In the genomic region with DNA sequence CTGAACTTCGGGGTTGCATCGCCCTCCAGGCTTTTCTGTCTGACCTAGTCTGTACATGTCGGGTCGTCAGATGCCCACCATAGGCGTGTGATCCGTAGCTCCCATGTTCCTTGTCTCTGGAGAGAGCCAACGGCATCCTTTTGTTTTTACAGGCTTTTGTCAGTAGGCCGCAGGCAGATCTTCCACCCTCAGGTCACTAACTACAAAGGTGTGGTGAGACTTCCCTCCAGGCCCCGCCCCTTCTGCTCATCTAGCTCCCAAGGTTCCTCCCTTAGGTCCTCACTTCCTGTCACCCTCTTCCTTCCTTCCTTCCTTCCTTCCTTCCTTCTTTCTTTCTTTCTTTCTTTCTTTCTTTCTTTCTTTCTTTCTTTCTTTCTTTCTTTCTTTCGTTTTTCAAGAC, we compare ENCODE assay signal across 19 mouse cellular contexts.
"Had no signal": no experiment of that assay in that cellular context is flagged by ENCODE, and none has a peak within 500 bp of the region (broad histone marks: within the 10 kb centered on the region; RNA-seq: fewer than 3 reads in every experiment).

No protein-coding gene starts in this region.

- H3K36me3 ChIP-seq: lung, embryonic 15.5 days; midbrain, embryonic 10.5 days; midbrain, embryonic 12.5 days; neural tube, embryonic 13.5 days; neural tube, embryonic 15.5 days; stomach, embryonic 15.5 days had no signal

- H3K27ac ChIP-seq: lung, embryonic 15.5 days; midbrain, embryonic 10.5 days; midbrain, embryonic 12.5 days; neural tube, embryonic 13.5 days; neural tube, embryonic 15.5 days; stomach, embryonic 15.5 days; stomach, postnatal 0 days had no signal

- H3K9ac ChIP-seq: liver, postnatal 0 days; lung, embryonic 15.5 days; midbrain, embryonic 12.5 days; neural tube, embryonic 13.5 days; neural tube, embryonic 15.5 days; stomach, embryonic 15.5 days had no signal

- DNase-seq: liver, postnatal 0 days; lung, adult 2 months; lung, postnatal 14 days; lung, postnatal 4 days; midbrain, embryonic 14.5 days; retina, postnatal 1 day; right cerebral cortex, adult 18-20 months; right cerebral cortex, postnatal 25 days; thymus, adult 2 months; thymus, postnatal 25 days; thymus, postnatal 4 days had no signal

- H3K9me3 ChIP-seq: lung, embryonic 15.5 days; midbrain, embryonic 10.5 days; midbrain, embryonic 12.5 days; neural tube, embryonic 13.5 days; neural tube, embryonic 15.5 days; stomach, embryonic 15.5 days had no signal

- H3K4me1 ChIP-seq: lung, embryonic 15.5 days; midbrain, embryonic 12.5 days; neural tube, embryonic 15.5 days; stomach, embryonic 15.5 days had no signal

- H3K4me3 ChIP-seq: lung, embryonic 15.5 days; midbrain, embryonic 10.5 days; midbrain, embryonic 12.5 days; myocyte; neural tube, embryonic 13.5 days; neural tube, embryonic 15.5 days; stomach, embryonic 15.5 days had no signal
